In the genomic region with DNA sequence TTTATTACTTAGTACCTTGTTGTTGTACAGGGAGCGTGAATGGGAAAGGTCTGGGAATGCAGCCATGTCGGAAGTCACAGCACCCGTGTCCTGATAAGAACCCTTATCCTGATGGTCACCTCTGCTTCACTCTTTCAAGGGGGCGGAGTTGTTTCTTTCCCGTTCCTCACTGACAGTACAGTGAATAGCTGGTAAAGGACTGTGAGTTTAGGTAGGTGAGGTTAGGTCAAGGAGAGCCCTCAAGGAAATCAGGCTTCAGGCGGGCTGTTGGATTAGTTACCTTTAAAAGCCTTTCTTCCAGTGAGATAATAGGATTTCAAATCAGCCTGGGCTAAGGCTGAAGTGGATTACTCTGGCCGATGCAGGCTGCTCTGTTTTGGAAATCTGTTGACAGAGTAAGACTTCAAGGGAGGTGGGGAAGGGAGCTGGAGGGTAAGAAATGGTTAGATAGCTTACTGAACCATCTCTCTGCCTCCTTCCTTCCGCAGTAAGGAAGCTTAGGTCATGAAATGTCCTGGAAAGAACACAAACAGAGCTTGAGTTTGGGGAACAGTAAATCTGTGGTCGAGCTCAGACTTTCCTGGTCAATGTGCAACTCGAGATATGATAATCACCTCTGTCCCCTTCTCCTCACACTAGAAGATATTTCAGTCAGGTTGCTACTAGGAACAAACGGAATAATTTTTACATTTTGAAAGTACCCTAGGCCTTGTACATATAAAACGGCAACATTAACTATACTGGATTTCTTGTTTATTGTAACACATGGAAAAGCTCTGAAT, we compare ENCODE assay signal across 9 mouse cellular contexts. TPM values are rescaled to one million over a fixed set of nuclear protein-coding genes. Genes with fewer than 3 reads are reported as not detected.
DNase-seq lines count a peak whose midpoint lies in the region; ATAC-seq and TF ChIP-seq lines count a peak whose summit lies in the region.
"Had no signal": no experiment of that assay in that cellular context is flagged by ENCODE, and none has a peak within 500 bp of the region (broad histone marks: within the 10 kb centered on the region; RNA-seq: fewer than 3 reads in every experiment).

No protein-coding gene starts in this region.

- peak overlapping the region; percentile 61 for H3K4me2 ChIP-seq in embryonic facial prominence, embryonic 12.5 days (replicated peaks)
- H3K4me2 ChIP-seq in limb, embryonic 14.5 days (replicated peaks; ENCODE audit: low read depth, low read length, severe bottlenecking), result peak overlapping the region; percentile 68

- H3K36me3 ChIP-seq in embryonic facial prominence, embryonic 12.5 days, result no peaks in the 10 kb centered on the region
- H3K36me3 ChIP-seq in limb, embryonic 14.5 days (ENCODE audit: control insufficient read depth, insufficient read depth, low read length), result no peaks in the 10 kb centered on the region

- peak overlapping the region; percentile 54; the same call in 1 of the 2 replicates for H3K27ac ChIP-seq in embryonic facial prominence, embryonic 12.5 days
- H3K27ac ChIP-seq in limb, embryonic 14.5 days (replicated peaks; ENCODE audit: low read depth, low read length), result no peak overlapping the region

- 24% methylated on average over 12 of the region's 12 CpGs for WGBS in embryonic facial prominence, embryonic 12.5 days
- 33% methylated on average over 12 of the region's 12 CpGs for WGBS in limb, embryonic 14.5 days

- peak overlapping the region; percentile 43; the same call in 1 of the 2 replicates for H3K4me3 ChIP-seq in embryonic facial prominence, embryonic 12.5 days
- H3K4me3 ChIP-seq in limb, embryonic 14.5 days (replicated peaks; ENCODE audit: low read length), result peak overlapping the region; percentile 55; the same call in 1 of the 2 replicates

- ATAC-seq in embryonic facial prominence, embryonic 12.5 days (ENCODE audit: insufficient number of reproducible peaks, insufficient read depth, low FRiP score, low TSS enrichment), result no peak
- ATAC-seq in limb, embryonic 14.5 days (ENCODE audit: low FRiP score, low read depth), result no peak

- H3K9me3 ChIP-seq in embryonic facial prominence, embryonic 12.5 days, result no peaks in the 10 kb centered on the region
- no peaks in the 10 kb centered on the region for H3K9me3 ChIP-seq in limb, embryonic 14.5 days (ENCODE audit: control insufficient read depth, low read length)

- DNase-seq in kidney, postnatal 10 days, result peak; percentile 37
- no peak for DNase-seq in kidney, adult 18-20 months
- no peak for DNase-seq in limb, embryonic 14.5 days (ENCODE audit: low spot score)
- peak; percentile 80 for DNase-seq in retina, adult 2 months (ENCODE audit: low read depth, low spot score)
- DNase-seq in cerebellum, postnatal 36 days, result no peak
- DNase-seq in right cerebral cortex, postnatal 4 days, result no peak
- no peak for DNase-seq in adrenal gland, postnatal 25 days

- TF ChIP-seq POLR2A in limb, embryonic 14.5 days (IDR thresholded peaks at IDR 0.05; ENCODE audit: borderline replicate concordance, extremely low read depth, insufficient read depth, insufficient read length), result no peak

- H3K27me3 ChIP-seq in embryonic facial prominence, embryonic 12.5 days, result no peaks in the 10 kb centered on the region
- H3K27me3 ChIP-seq in limb, embryonic 14.5 days (ENCODE audit: control insufficient read depth, insufficient read depth, low read length), result no peaks in the 10 kb centered on the region

- H3K9ac ChIP-seq in embryonic facial prominence, embryonic 12.5 days, result no peak overlapping the region
- H3K9ac ChIP-seq in limb, embryonic 14.5 days (ENCODE audit: low read depth, low read length, severe bottlenecking), result no peak overlapping the region

- H3K4me1 ChIP-seq in embryonic facial prominence, embryonic 12.5 days, result peaks cover 32% of the 10 kb centered on the region
- H3K4me1 ChIP-seq in limb, embryonic 14.5 days (ENCODE audit: control insufficient read depth, insufficient read depth, low read length), result peaks cover 25% of the 10 kb centered on the region

RNA-seq across cellular contexts. Expression of a gene that starts 1.8 kb away (rescaled TPM):
- polyA plus RNA-seq in embryonic facial prominence, embryonic 12.5 days (2016; fragmentation: Nextera tagmentation; extraction: Ambion mirVana), result 46.6 and 49.9 TPM in 2 replicates
- polyA plus RNA-seq in limb, embryonic 14.5 days (2012; rRNA removed), result 83.7 and 117 TPM in 2 replicates
- polyA plus RNA-seq in limb, embryonic 14.5 days (2014; fragmentation: Nextera tagmentation; extraction: Ambion mirVana), result 64.7 and 68.0 TPM in 2 replicates
- 94.2 and 116 TPM in 2 replicates for total RNA-seq in adrenal gland, postnatal 25 days (2021)

RNA-seq across cellular contexts. Expression of a gene that starts 32.3 kb away (rescaled TPM):
- polyA plus RNA-seq in embryonic facial prominence, embryonic 12.5 days (2016; fragmentation: Nextera tagmentation; extraction: Ambion mirVana), result 0.08 TPM in 1 of 2 replicates, not detected in the other
- 0.09 and 0.26 TPM in 2 replicates for polyA plus RNA-seq in limb, embryonic 14.5 days (2012; rRNA removed)
- polyA plus RNA-seq in limb, embryonic 14.5 days (2014; fragmentation: Nextera tagmentation; extraction: Ambion mirVana), result not detected in 2 replicates
- not detected in 2 replicates for total RNA-seq in adrenal gland, postnatal 25 days (2021)

RNA-seq across cellular contexts. Expression of a gene that starts 39.3 kb away (rescaled TPM):
- not detected in 2 replicates for polyA plus RNA-seq in embryonic facial prominence, embryonic 12.5 days (2016; fragmentation: Nextera tagmentation; extraction: Ambion mirVana)
- 0.15 and 0.18 TPM in 2 replicates for polyA plus RNA-seq in limb, embryonic 14.5 days (2012; rRNA removed)
- 0.06 TPM in 1 of 2 replicates, not detected in the other for polyA plus RNA-seq in limb, embryonic 14.5 days (2014; fragmentation: Nextera tagmentation; extraction: Ambion mirVana)
- not detected in 2 replicates for total RNA-seq in adrenal gland, postnatal 25 days (2021)

RNA-seq across cellular contexts. Expression of a gene that starts 42.7 kb away (rescaled TPM):
- 49.4 and 53.9 TPM in 2 replicates for polyA plus RNA-seq in embryonic facial prominence, embryonic 12.5 days (2016; fragmentation: Nextera tagmentation; extraction: Ambion mirVana)
- 14.9 and 22.1 TPM in 2 replicates for polyA plus RNA-seq in limb, embryonic 14.5 days (2012; rRNA removed)
- 38.0 and 43.1 TPM in 2 replicates for polyA plus RNA-seq in limb, embryonic 14.5 days (2014; fragmentation: Nextera tagmentation; extraction: Ambion mirVana)
- 36.2 and 38.8 TPM in 2 replicates for total RNA-seq in adrenal gland, postnatal 25 days (2021)

RNA-seq across cellular contexts. Expression of a gene that starts 58.7 kb away (rescaled TPM):
- not detected in 2 replicates for polyA plus RNA-seq in embryonic facial prominence, embryonic 12.5 days (2016; fragmentation: Nextera tagmentation; extraction: Ambion mirVana)
- not detected in 2 replicates for polyA plus RNA-seq in limb, embryonic 14.5 days (2012; rRNA removed)
- polyA plus RNA-seq in limb, embryonic 14.5 days (2014; fragmentation: Nextera tagmentation; extraction: Ambion mirVana), result not detected in 2 replicates
- total RNA-seq in adrenal gland, postnatal 25 days (2021), result not detected in 2 replicates
- polyA plus RNA-seq: brain, embryonic 14.5 days had no signal

Comparison
In these comparisons a context has a peak if more than half of its experiments do, and no peak if none do; other contexts are left out.
1. DNase-seq: peak in kidney, postnatal 10 days (single experiment) and retina, adult 2 months (single experiment); none in kidney, adult 18-20 months (single experiment), limb, embryonic 14.5 days (single experiment), cerebellum, postnatal 36 days (0 of 2), right cerebral cortex, postnatal 4 days (single experiment) and adrenal gland, postnatal 25 days (single experiment).